Mouse (Mus musculus) adrenal gland, postnatal 36 days (tissue): ENCODE data around the gene Adgrg6. TPM values are rescaled to one million over a fixed set of nuclear protein-coding genes. Genes with fewer than 3 reads are reported as not detected.

ENCODE experiments used
- DNase-seq, 2 experiments: peaks; one replicate each; pipeline ENCODE4 v3.0.0; 2021; ENCODE audit warnings: mixed read lengths in 1 of 2
- total RNA-seq, 2 experiments: library from RNA; stranded (reverse); gene quantifications; 2 replicates each; pipeline ENCODE4 v1.2.3; 2021

Adgrg6 gene
- total RNA-seq, 2 experiments from 2014 or later = 1.4 to 1.5 TPM

DNA sequence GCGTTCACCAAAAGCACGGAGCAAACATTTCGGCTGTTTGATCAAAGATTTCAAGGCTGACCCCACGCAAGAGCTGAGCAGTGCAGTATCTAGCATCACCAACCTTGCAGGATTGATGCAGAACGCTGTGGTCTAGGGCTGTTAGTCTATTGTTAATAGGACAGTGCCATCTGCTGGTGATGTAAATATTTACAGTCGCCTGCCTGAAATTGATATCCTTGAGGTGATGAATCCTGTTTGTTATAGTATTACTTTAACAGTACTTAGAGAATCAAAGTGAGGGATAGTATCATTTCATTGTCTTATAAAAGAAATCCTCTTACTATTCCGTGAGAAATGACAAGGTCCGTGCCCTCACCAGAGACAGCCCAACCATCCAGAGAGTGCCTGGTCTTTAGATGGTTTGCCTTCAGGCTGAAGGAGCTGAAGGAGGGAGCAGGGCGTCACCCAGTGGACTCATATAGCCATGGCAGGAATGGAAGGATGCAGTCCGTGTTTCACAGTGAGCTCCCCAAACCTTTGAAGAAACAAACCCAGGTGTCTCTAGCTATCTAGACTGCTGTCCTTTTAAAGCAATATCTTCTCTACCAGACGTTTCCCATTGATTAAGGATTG, 154.3 kb downstream of the Adgrg6 start:
- peak; percentile 40 to 56 for DNase-seq

DNA sequence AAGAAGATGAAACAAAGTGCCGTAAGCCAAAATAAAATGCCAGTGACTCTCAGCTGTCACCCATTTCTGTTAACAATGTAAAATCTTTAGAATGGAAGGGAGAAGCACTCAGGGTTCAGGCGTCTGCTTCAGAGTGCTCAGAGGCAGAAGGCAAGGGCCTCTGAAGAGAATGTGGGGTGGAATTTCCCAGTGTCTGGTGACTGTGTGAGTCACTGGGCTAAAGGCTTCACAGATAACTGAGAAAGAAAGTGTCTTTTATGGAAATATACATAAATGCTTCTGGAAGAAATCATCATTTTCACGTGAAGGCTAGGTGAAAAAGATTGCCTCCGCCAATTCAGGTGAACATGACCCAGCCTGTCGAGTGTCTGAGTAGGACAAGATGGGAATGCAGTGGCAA, 159.9 kb downstream of the Adgrg6 start:
- DNase-seq = no peak

DNA sequence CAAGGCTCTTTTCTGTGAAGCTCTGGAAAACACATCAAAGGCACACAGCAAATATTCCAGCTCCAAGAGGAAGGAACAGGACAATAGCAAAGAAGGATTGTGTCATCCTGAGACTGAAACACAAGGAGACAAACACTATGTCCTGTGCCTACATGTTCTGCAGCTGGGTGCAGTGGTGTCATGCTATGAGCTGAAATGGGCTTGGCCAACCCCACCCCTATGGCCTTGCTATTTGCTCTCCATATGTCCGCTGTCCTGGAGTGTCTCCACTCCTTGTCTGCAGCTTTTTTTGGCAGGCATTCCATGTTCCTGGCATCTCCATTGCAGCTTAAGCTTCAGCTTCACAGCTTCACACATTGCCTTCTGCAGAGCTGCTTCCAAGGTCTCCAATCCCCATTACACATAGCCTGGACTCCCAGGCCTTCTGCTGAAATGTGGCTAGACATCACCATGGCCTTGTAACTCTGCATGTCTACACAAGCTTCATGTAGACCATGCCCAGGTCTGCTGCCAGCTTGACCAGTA, 180.3 kb downstream of the Adgrg6 start:
- DNase-seq = no peak

DNA sequence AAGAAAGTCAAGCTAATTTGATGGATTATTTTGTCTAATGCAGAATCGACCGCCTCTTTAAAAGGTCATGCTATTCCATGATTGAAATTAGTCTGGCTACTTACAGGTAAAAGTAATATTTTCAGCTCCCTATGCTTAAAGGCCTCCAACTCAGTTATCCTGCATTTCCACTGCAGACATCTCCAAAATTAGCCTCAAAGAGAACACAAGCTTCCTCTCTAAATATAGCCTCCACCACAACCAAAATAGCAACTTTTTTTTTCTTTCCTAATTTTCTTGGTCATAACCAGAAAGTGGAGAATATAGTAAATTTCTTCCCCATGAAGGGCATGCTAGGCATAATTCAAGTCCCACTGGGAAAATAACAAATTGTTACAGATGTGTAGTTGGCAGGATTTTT, 182.2 kb downstream of the Adgrg6 start:
- DNase-seq = no peak

DNA sequence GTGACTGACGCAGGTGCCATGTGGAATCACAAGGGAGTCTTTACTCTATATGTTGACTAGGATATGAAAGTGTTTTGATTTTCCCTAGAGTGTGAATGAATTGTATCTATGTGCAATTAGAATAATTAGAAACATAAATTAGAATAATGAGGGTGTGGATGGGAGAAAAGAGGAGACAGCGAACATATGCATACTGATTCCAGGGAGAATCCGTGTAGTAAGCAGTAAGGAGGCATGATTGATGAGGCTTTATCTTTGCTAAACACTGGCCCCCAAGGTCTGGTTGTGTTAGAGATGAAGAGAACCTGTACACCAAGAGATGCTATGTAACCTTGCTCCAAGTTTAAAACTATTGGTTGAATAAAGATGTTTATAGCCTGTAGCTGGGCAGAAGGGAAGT, 187.2 kb downstream of the Adgrg6 start:
- DNase-seq = no peak

Other genes with a start within 250 kb of the Adgrg6 start
- gene Vta1, start 159.9 kb upstream of the Adgrg6 start, total RNA-seq = 10 to 100 TPM; 60.8 to 62.5 TPM
- gene Nmbr, start 159.9 kb upstream of the Adgrg6 start, total RNA-seq = not detected
- not detected for gene Gje1, start 172.6 kb upstream of the Adgrg6 start, total RNA-seq